Mouse (Mus musculus) testis, adult 2 months (tissue): ENCODE results near the gene Proser3. TPM values are rescaled to one million over a fixed set of nuclear protein-coding genes. Genes with fewer than 3 reads are reported as not detected.

Experiments used
- H3K27ac ChIP-seq: fragments of 200-500 bp; 2 replicates; pipeline ENCODE4 v1.5.1; 2012; ENCODE audit warnings: low read depth, low read length; ENCODE audit not compliant: control insufficient read depth, insufficient read depth
- H3K27me3 ChIP-seq: fragments of 200-500 bp; 2 replicates; pipeline ENCODE4 v1.6.1; 2012; ENCODE audit warnings: mild to moderate bottlenecking, low read length, moderate library complexity; ENCODE audit not compliant: control insufficient read depth, insufficient read depth
- H3K36me3 ChIP-seq: fragments of 200-500 bp; 2 replicates; pipeline ENCODE4 v1.6.1; 2012; ENCODE audit warnings: mild to moderate bottlenecking, low read length; ENCODE audit not compliant: control insufficient read depth, insufficient read depth
- H3K4me1 ChIP-seq: fragments of 200-500 bp; 2 replicates; pipeline ENCODE4 v1.6.1; 2012; ENCODE audit warnings: low read length; ENCODE audit not compliant: control insufficient read depth, insufficient read depth
- H3K4me3 ChIP-seq: fragments of 200-500 bp; 2 replicates; pipeline ENCODE4 v1.5.1; 2012; ENCODE audit warnings: low read depth, mild to moderate bottlenecking, low read length, moderate library complexity, mixed read lengths; ENCODE audit not compliant: control insufficient read depth
- CTCF ChIP-seq: fragments of 200-500 bp; IDR thresholded peaks from 2 replicates; pipeline ENCODE4 v1.5.1; 2012; ENCODE audit warnings: low read depth, mild to moderate bottlenecking, inconsistent platforms, low read length, moderate library complexity; ENCODE audit not compliant: control insufficient read depth, insufficient read depth, insufficient replicate concordance
- POLR2A ChIP-seq: fragments of 200-500 bp; IDR thresholded peaks from 2 replicates; pipeline ENCODE4 v1.6.1; 2012; ENCODE audit warnings: low read depth, mild to moderate bottlenecking, inconsistent platforms, low read length, moderate library complexity; ENCODE audit not compliant: control insufficient read depth
- polyA plus RNA-seq: library from polyadenylated mRNA; depleted of rRNA; stranded (reverse); fragments of >200 nt; gene quantifications from 2 replicates; pipeline ENCODE4 v1.2.3, GENCODE M21; 2012

Gene Proser3
- polyA plus RNA-seq, 1 experiment: 37.5 TPM

- Histone ChIP-seq H3K27me3 (no peaks in the 10 kb centered on the region), H3K36me3 (peaks cover 4% of the 10 kb centered on the region), H3K27ac (peak overlapping the region; percentile 76), H3K4me1 (peaks cover 17% of the 10 kb centered on the region), H3K4me3 (peak overlapping the region; percentile 86)
- no peak for TF ChIP-seq CTCF
- no peak for TF ChIP-seq POLR2A
These were observed 18.0 kb downstream of the Proser3 start for GRCm38 (mm10) chr7:30533941-30534632.

- no peak for TF ChIP-seq CTCF
- TF ChIP-seq POLR2A: no peak
- H3K36me3 ChIP-seq: peaks cover 8% of the 10 kb centered on the region
These were observed 19.2 kb downstream of the Proser3 start for GRCm38 (mm10) chr7:30532931-30533330.

GRCm38 (mm10) chr7:30531291-30531815, 20.7 kb downstream of the Proser3 start:
- Histone ChIP-seq H3K27me3 (no peaks in the 10 kb centered on the region), H3K4me3 (no peak overlapping the region), H3K36me3 (peaks cover 10% of the 10 kb centered on the region), H3K27ac (no peak overlapping the region), H3K4me1 (peaks cover 28% of the 10 kb centered on the region)
- TF ChIP-seq POLR2A (no peak), CTCF (no peak)

More at GRCm38 (mm10) chr7:30532931-30533330, 19.2 kb downstream of the Proser3 start:
- peak overlapping the region; percentile 19; the same call in 1 of the 2 replicates for H3K27ac ChIP-seq
- no peaks in the 10 kb centered on the region for H3K27me3 ChIP-seq
- H3K4me1 ChIP-seq: peaks cover 20% of the 10 kb centered on the region
- no peak overlapping the region for H3K4me3 ChIP-seq

- TF ChIP-seq CTCF: no peak
- TF ChIP-seq POLR2A: 0 out of 2 replicates have a peak, but pooled peaks have one; percentile 11
- no peaks in the 10 kb centered on the region for H3K27me3 ChIP-seq
- H3K4me1 ChIP-seq: peaks cover 17% of the 10 kb centered on the region
- H3K4me3 ChIP-seq: peak overlapping the region; percentile 33
- no peak overlapping the region for H3K27ac ChIP-seq
- H3K36me3 ChIP-seq: peaks cover 10% of the 10 kb centered on the region
These were observed 25.1 kb downstream of the Proser3 start for GRCm38 (mm10) chr7:30526981-30527380.

- Histone ChIP-seq H3K27ac (no peak overlapping the region), H3K27me3 (no peaks in the 10 kb centered on the region), H3K4me1 (peaks cover 17% of the 10 kb centered on the region), H3K36me3 (peaks cover 10% of the 10 kb centered on the region), H3K4me3 (no peak overlapping the region)
- no peak for TF ChIP-seq POLR2A
- no peak for TF ChIP-seq CTCF
These were observed 25.7 kb downstream of the Proser3 start for GRCm38 (mm10) chr7:30526399-30526798.

- TF ChIP-seq POLR2A (no peak), CTCF (no peak)
- Histone ChIP-seq H3K4me3 (no peak overlapping the region), H3K27me3 (no peaks in the 10 kb centered on the region), H3K27ac (no peak overlapping the region), H3K36me3 (peaks cover 10% of the 10 kb centered on the region), H3K4me1 (peaks cover 17% of the 10 kb centered on the region)
These were observed 26.1 kb downstream of the Proser3 start for GRCm38 (mm10) chr7:30525954-30526353.

- Histone ChIP-seq H3K36me3 (peaks cover 6% of the 10 kb centered on the region), H3K27ac (no peak overlapping the region), H3K27me3 (no peaks in the 10 kb centered on the region), H3K4me3 (no peak overlapping the region), H3K4me1 (peaks cover 17% of the 10 kb centered on the region)
- TF ChIP-seq POLR2A (no peak), CTCF (no peak)
These were observed 27.6 kb downstream of the Proser3 start for GRCm38 (mm10) chr7:30524487-30524886.
